Mouse (Mus musculus): ENCODE results near the gene Itprid1. TPM values are rescaled to one million over a fixed set of nuclear protein-coding genes. Genes with fewer than 3 reads are reported as not detected.

Gene Itprid1
- polyA plus RNA-seq, 1 experiment from 2014 or later: 0.09 TPM

DNA sequence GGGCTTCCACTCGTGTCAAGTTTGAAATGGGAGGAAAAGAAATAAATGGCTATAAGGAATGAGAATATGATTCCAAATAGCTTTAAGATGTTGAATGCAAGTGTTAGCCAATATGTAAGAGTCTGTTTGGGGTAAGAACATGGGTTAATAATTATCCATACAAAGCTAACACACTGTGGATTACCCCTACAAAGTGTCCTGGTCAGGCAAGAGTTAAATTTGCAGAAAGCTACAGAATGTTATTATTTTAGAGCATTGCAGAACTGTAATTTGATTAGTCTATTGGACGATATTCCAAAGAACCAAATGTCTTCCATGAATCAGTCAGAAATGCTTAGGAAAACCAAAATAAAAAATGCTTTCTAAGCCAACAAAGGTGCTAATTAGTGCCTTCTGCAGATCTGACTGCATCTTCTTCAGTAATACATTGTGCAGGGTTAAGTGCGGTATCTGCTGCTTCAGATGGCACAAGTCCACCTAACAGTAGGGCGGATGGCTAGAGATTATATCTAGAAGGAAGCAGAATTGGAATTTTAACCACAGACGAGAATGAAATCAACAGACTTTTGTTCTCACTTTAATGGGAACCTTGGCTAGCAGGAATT is 42.8 kb downstream of the Itprid1 start:
- H3K4me2 ChIP-seq (ENCODE audit: low read length): no peak overlapping the region
- H3K27ac ChIP-seq: no peak overlapping the region
- H3K4me1 ChIP-seq (replicated peaks; ENCODE audit: insufficient read depth, low read length): no peaks in the 10 kb centered on the region
- H3K9ac ChIP-seq (ENCODE audit: low read depth, low read length): no peak overlapping the region
- DNase-seq (ENCODE audit: low spot score) (peak; percentile 49), ATAC-seq (replicated peaks; ENCODE audit: low FRiP score, low read depth) (no peak)
- H3K9me3 ChIP-seq (replicated peaks; ENCODE audit: low read length): no peaks in the 10 kb centered on the region
- no peaks in the 10 kb centered on the region for H3K36me3 ChIP-seq (ENCODE audit: insufficient read depth, low read length)
- WGBS: 30% methylated on average over 5 of the region's 5 CpGs
- no peak overlapping the region for H3K4me3 ChIP-seq (replicated peaks; ENCODE audit: low read depth, low read length)
- H3K27me3 ChIP-seq (ENCODE audit: insufficient read depth, low read length): no peaks in the 10 kb centered on the region
- TF ChIP-seq CTCF (IDR thresholded peaks at IDR 0.05; ENCODE audit: low read depth): no peak

DNA sequence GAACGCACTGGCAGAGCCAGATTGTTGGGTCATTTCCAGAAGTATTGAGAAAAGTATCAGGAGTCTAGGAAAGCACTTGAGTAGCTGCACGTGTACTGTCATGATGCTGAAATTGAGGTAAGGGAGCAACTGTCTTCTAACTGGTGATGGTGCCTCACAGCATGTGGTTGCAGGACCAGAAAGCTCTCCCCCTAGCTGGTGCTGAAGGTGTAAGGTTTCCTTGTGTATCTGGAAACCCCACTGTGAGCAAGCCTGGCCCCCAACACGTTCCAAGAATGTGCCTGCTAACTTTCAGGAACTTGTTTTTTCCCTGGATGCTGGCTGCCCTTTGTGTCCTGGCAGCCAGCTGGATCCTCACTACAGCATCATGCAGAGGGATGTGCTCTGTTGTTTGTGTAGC is 44.2 kb downstream of the Itprid1 start:
- no peaks in the 10 kb centered on the region for H3K27me3 ChIP-seq (ENCODE audit: insufficient read depth, low read length)
- TF ChIP-seq CTCF (IDR thresholded peaks at IDR 0.05; ENCODE audit: low read depth): no peak
- no peaks in the 10 kb centered on the region for H3K36me3 ChIP-seq (ENCODE audit: insufficient read depth, low read length)
- H3K27ac ChIP-seq: no peak overlapping the region
- ATAC-seq (replicated peaks; ENCODE audit: low FRiP score, low read depth) (no peak), DNase-seq (ENCODE audit: low spot score) (peak; percentile 22)
- WGBS: 22% methylated on average over 3 of the region's 3 CpGs
- H3K9me3 ChIP-seq (replicated peaks; ENCODE audit: low read length): no peaks in the 10 kb centered on the region
- H3K4me3 ChIP-seq (replicated peaks; ENCODE audit: low read depth, low read length): no peak overlapping the region
- H3K9ac ChIP-seq (ENCODE audit: low read depth, low read length): no peak overlapping the region
- H3K4me1 ChIP-seq (replicated peaks; ENCODE audit: insufficient read depth, low read length): no peaks in the 10 kb centered on the region
- no peak overlapping the region for H3K4me2 ChIP-seq (ENCODE audit: low read length)

DNA sequence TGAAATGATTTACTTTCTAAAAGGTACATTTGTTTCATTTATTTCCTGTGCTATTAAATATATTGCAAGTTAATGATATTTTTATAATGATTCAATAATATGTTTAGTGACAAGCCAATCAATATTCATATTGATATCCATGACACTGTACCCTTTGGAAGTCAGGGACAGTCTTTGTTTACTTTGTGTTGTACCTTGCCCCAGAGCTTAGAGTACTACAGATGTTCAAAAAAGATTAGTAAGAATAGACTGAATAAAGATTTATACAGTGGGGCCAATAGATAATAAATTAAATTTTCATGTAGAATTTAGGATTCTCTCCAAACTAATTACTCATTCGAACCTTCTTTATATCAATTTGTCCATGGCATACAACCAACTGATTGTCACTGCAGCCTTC is 50.9 kb downstream of the Itprid1 start:
- no peaks in the 10 kb centered on the region for H3K36me3 ChIP-seq (ENCODE audit: insufficient read depth, low read length)
- H3K27ac ChIP-seq: no peak overlapping the region
- 62% methylated on average over 1 of the region's 1 CpGs for WGBS
- no peaks in the 10 kb centered on the region for H3K9me3 ChIP-seq (replicated peaks; ENCODE audit: low read length)
- TF ChIP-seq CTCF (IDR thresholded peaks at IDR 0.05; ENCODE audit: low read depth): no peak
- ATAC-seq (replicated peaks; ENCODE audit: low FRiP score, low read depth): no peak
- no peaks in the 10 kb centered on the region for H3K27me3 ChIP-seq (ENCODE audit: insufficient read depth, low read length)
- H3K4me1 ChIP-seq (replicated peaks; ENCODE audit: insufficient read depth, low read length): no peaks in the 10 kb centered on the region
- no peak overlapping the region for H3K4me2 ChIP-seq (ENCODE audit: low read length)
- H3K4me3 ChIP-seq (replicated peaks; ENCODE audit: low read depth, low read length): no peak overlapping the region
- H3K9ac ChIP-seq (ENCODE audit: low read depth, low read length): no peak overlapping the region
- DNase-seq (ENCODE audit: low spot score): no peak

DNA sequence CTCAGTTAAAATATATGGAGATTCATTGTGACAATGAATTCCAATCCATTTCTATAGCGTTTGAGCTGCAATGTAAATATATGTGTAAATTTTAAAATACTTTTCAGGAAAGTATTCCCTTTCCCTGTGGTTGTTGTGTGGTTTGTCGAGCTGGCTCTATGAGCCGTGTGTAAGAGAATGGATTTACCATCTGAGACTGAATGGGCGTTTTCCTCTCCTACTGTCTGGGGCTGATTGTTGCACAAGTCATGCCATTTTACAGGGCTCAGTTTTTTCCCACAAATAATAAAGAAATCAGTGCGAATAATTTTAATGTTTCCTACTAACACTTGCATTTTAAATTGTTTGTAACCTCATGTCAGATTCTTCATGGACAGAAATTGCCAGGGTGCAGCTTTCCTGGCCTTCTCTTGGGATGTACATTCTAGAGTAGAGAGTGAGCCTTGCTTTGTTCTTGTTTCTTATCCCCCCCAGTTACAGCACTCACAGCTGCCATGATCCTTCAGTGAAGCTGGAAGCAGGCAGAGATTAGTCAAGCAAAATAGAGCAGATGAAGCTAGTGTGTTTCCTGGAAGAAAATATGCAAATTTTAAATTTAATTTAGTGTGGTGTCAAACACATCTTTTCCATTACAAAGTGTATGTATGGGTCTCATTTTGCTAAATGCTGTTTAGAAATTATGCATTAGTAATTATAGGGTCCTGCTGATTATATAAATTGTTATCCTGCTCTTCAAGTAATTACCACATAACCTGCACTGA is 65.1 kb downstream of the Itprid1 start:
- WGBS: 78% methylated on average over 5 of the region's 5 CpGs
- ATAC-seq (replicated peaks; ENCODE audit: low FRiP score, low read depth) (no peak), DNase-seq (ENCODE audit: low spot score) (no peak)
- Histone ChIP-seq H3K27ac (no peak overlapping the region), H3K27me3 (ENCODE audit: insufficient read depth, low read length) (no peaks in the 10 kb centered on the region), H3K9ac (ENCODE audit: low read depth, low read length) (no peak overlapping the region), H3K9me3 (replicated peaks; ENCODE audit: low read length) (no peaks in the 10 kb centered on the region), H3K4me2 (ENCODE audit: low read length) (no peak overlapping the region), H3K36me3 (ENCODE audit: insufficient read depth, low read length) (no peaks in the 10 kb centered on the region), H3K4me3 (replicated peaks; ENCODE audit: low read depth, low read length) (no peak overlapping the region), H3K4me1 (replicated peaks; ENCODE audit: insufficient read depth, low read length) (no peaks in the 10 kb centered on the region)
- TF ChIP-seq CTCF (IDR thresholded peaks at IDR 0.05; ENCODE audit: low read depth): no peak

DNA sequence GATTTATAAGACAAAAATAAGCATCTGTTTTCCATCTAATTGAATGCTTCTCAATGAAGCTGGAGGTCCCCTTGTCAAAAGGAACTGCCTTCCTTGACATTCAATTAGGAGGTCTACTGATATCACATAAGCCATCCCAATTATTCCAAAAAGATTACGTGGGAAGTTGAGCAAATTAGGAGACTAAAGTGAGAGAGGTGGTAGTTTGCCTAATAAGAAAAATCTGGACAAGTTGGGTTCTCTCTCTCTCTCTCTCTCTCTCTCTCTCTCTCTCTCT is 65.6 kb downstream of the Itprid1 start:
- ATAC-seq (replicated peaks; ENCODE audit: low FRiP score, low read depth): no peak
- no peak for DNase-seq (ENCODE audit: low spot score)

DNA sequence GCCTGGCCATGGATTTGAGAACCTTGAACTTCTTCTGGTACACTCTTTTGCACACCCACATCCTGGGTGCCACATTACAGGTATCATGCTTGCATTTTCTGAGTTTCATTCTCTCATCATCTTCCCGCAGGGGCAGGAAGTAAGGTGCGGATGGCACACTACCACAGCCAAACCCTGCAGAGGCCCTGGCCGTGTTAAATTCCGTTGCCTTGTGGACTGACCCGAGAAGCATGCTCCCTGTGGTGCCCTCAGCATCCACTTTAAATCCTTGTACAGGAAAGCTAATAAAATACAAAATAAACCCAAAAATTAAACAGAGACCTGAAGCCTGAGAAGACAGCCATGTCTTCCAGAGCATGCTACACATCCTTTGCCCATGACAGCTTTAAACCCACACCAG is 82.5 kb downstream of the Itprid1 start:
- Histone ChIP-seq H3K4me2 (ENCODE audit: low read length) (no peak overlapping the region), H3K4me1 (replicated peaks; ENCODE audit: insufficient read depth, low read length) (no peaks in the 10 kb centered on the region), H3K9ac (ENCODE audit: low read depth, low read length) (no peak overlapping the region), H3K27me3 (ENCODE audit: insufficient read depth, low read length) (no peaks in the 10 kb centered on the region), H3K4me3 (replicated peaks; ENCODE audit: low read depth, low read length) (no peak overlapping the region), H3K36me3 (ENCODE audit: insufficient read depth, low read length) (no peaks in the 10 kb centered on the region), H3K27ac (no peak overlapping the region), H3K9me3 (replicated peaks; ENCODE audit: low read length) (no peaks in the 10 kb centered on the region)
- 74% methylated on average over 5 of the region's 5 CpGs for WGBS
- no peak for TF ChIP-seq CTCF (IDR thresholded peaks at IDR 0.05; ENCODE audit: low read depth)
- no peak for DNase-seq (ENCODE audit: low spot score)
- ATAC-seq (replicated peaks; ENCODE audit: low FRiP score, low read depth): no peak

More for the DNA sequence above, 65.6 kb downstream of the Itprid1 start:
- Histone ChIP-seq H3K27me3 (ENCODE audit: insufficient read depth, low read length) (no peaks in the 10 kb centered on the region), H3K4me3 (replicated peaks; ENCODE audit: low read depth, low read length) (no peak overlapping the region), H3K27ac (no peak overlapping the region), H3K4me1 (replicated peaks; ENCODE audit: insufficient read depth, low read length) (no peaks in the 10 kb centered on the region), H3K9me3 (replicated peaks; ENCODE audit: low read length) (no peaks in the 10 kb centered on the region), H3K36me3 (ENCODE audit: insufficient read depth, low read length) (no peaks in the 10 kb centered on the region), H3K4me2 (ENCODE audit: low read length) (no peak overlapping the region), H3K9ac (ENCODE audit: low read depth, low read length) (no peak overlapping the region)
- WGBS: 91% methylated on average over 1 of the region's 1 CpGs
- TF ChIP-seq CTCF (IDR thresholded peaks at IDR 0.05; ENCODE audit: low read depth): no peak

Data from kidney, postnatal 0 days (tissue).